Mouse (Mus musculus) frontal cortex, postnatal 10 days (tissue): ENCODE measurements around the gene Tmem253.
A peak's percentile ranks its signal among the peaks of the same experiment; 100 is the strongest.

Experiments
- DNase-seq, 2 experiments: peaks; one replicate each; pipeline ENCODE4 v3.0.0; 2022; ENCODE audit warnings: low spot score in 2 of 2, mixed read lengths in 1 of 2

Gene Tmem253

GRCm38 (mm10) chr14:52015445-52016100, at the start of gene Tmem253:
Gene Tmem253, plus strand, starts transcription at chr14:52015658.
- DNase-seq = no peak

GRCm38 (mm10) chr14:51967400-51967799, 48.1 kb upstream of the Tmem253 start:
- no peak for DNase-seq

GRCm38 (mm10) chr14:51979252-51979651, 36.2 kb upstream of the Tmem253 start:
- DNase-seq = no peak

GRCm38 (mm10) chr14:51983251-51983650, 32.2 kb upstream of the Tmem253 start:
- DNase-seq = no peak

GRCm38 (mm10) chr14:51983855-51984246, 31.6 kb upstream of the Tmem253 start:
- DNase-seq = no peak

GRCm38 (mm10) chr14:51984247-51985231, 30.9 kb upstream of the Tmem253 start, which contains the start of gene Arhgef40:
Gene Arhgef40, plus strand, starts transcription at chr14:51984719.
- peak in 1 of 2 experiments; percentile 76 for DNase-seq

GRCm38 (mm10) chr14:51985301-51986152, 29.9 kb upstream of the Tmem253 start:
- peak; percentile 75 to 82 for DNase-seq

GRCm38 (mm10) chr14:51986153-51986505, 29.3 kb upstream of the Tmem253 start:
- DNase-seq = no peak

GRCm38 (mm10) chr14:51987177-51987576, 28.3 kb upstream of the Tmem253 start:
- DNase-seq = no peak

GRCm38 (mm10) chr14:51988731-51989130, 26.7 kb upstream of the Tmem253 start:
- DNase-seq = no peak

GRCm38 (mm10) chr14:51989461-51989970, 25.9 kb upstream of the Tmem253 start:
- DNase-seq = no peak

- no peak for DNase-seq
Observed at GRCm38 (mm10) chr14:51994453-51994852, 21.0 kb upstream of the Tmem253 start.

GRCm38 (mm10) chr14:51995219-51995871, 20.1 kb upstream of the Tmem253 start:
- no peak for DNase-seq

- DNase-seq = no peak
Observed at GRCm38 (mm10) chr14:51996231-51996841, 19.1 kb upstream of the Tmem253 start.

- no peak for DNase-seq
Observed at GRCm38 (mm10) chr14:51996866-51997265, 18.6 kb upstream of the Tmem253 start.

GRCm38 (mm10) chr14:51997483-51997882, 18.0 kb upstream of the Tmem253 start:
- DNase-seq = no peak

- DNase-seq = peak; percentile 78 to 89
Observed at GRCm38 (mm10) chr14:52003981-52004495, 11.4 kb upstream of the Tmem253 start.

- DNase-seq = no peak
Observed at GRCm38 (mm10) chr14:52005141-52005540, 10.3 kb upstream of the Tmem253 start.

- no peak for DNase-seq
Observed at GRCm38 (mm10) chr14:52005616-52006015, 9.8 kb upstream of the Tmem253 start.

GRCm38 (mm10) chr14:52006241-52006640, 9.2 kb upstream of the Tmem253 start:
- no peak for DNase-seq
